Mouse (Mus musculus) MEL (cell line): Measurements from ENCODE around the gene Dcakd. TPM values are rescaled to one million over a fixed set of nuclear protein-coding genes. Genes with fewer than 3 reads are reported as not detected.

ENCODE experiments used
- DNase-seq: peaks from one replicate; pipeline ENCODE4 v3.0.0; 2011; ENCODE audit warnings: low read depth, low spot score
- H3K27ac ChIP-seq: 2 replicates; pipeline ENCODE4 v1.5.1; 2012; ENCODE audit warnings: low read depth, mild to moderate bottlenecking, control low read depth, low read length, moderate library complexity; ENCODE audit not compliant: control insufficient read depth
- H3K27me3 ChIP-seq, 2 experiments: fragments of 150-350 bp in 1 of 2; sonication (generic) in 1 of 2; 2 replicates each; pipeline ENCODE4 v1.6.1; 2012; ENCODE audit warnings: low read length in 2 of 2, mild to moderate bottlenecking in 2 of 2, improper control_type of control experiment in 1 of 2, moderate library complexity in 1 of 2; ENCODE audit not compliant: insufficient read depth in 2 of 2, control insufficient read depth in 1 of 2
- H3K36me3 ChIP-seq, 2 experiments: 2 replicates each; pipeline ENCODE4 v1.6.1; 2012 to 2014; ENCODE audit warnings: low read length in 2 of 2, improper control_type of control experiment in 1 of 2, inconsistent platforms in 1 of 2, mild to moderate bottlenecking in 1 of 2; ENCODE audit not compliant: insufficient read depth in 2 of 2, control insufficient read depth in 1 of 2
- H3K4me1 ChIP-seq, 2 experiments: fragments of 150-350 bp in 1 of 2; sonication (generic) in 1 of 2; 2 replicates each; pipeline ENCODE4 v1.6.1; 2012; ENCODE audit warnings: low read length in 2 of 2, improper control_type of control experiment in 1 of 2, mild to moderate bottlenecking in 1 of 2; ENCODE audit not compliant: insufficient read depth in 2 of 2, control insufficient read depth in 1 of 2
- H3K4me3 ChIP-seq, 2 experiments: fragments of 150-350 bp in 1 of 2; sonication (generic) in 1 of 2; 2 replicates each; pipeline ENCODE4 v1.5.1; 2012; ENCODE audit warnings: low read depth in 2 of 2, low read length in 2 of 2, mild to moderate bottlenecking in 2 of 2, moderate library complexity in 2 of 2, control low read depth in 1 of 2, improper control_type of control experiment in 1 of 2; ENCODE audit not compliant: control insufficient read depth in 1 of 2, insufficient read depth in 1 of 2
- H3K79me2 ChIP-seq: 2 replicates; pipeline ENCODE4 v1.6.1; 2012; ENCODE audit warnings: mild to moderate bottlenecking, low read length, moderate library complexity; ENCODE audit not compliant: control insufficient read depth, poor library complexity, insufficient read depth
- H3K9ac ChIP-seq: 2 replicates; pipeline ENCODE4 v1.6.1; 2012; ENCODE audit warnings: low read depth, mild to moderate bottlenecking, control low read depth, low read length, moderate library complexity; ENCODE audit not compliant: control insufficient read depth, poor library complexity, severe bottlenecking
- H3K9me3 ChIP-seq: fragments of 150-350 bp; sonication (generic); replicated peaks from 2 replicates; pipeline ENCODE4 v1.6.1; 2012; ENCODE audit warnings: mild to moderate bottlenecking, low read length, improper control_type of control experiment, moderate library complexity; ENCODE audit not compliant: insufficient read depth
- CHD2 ChIP-seq: IDR thresholded peaks from 2 replicates; pipeline ENCODE4 v1.6.1; 2011; ENCODE audit warnings: low read length, improper control_type of control experiment
- CTCF ChIP-seq, 3 experiments: IDR thresholded peaks in 2 of 3; conservative IDR thresholded peaks in 1 of 3; 2 replicates each; pipeline ENCODE4 v1.5.1; 2011 to 2012; ENCODE audit warnings: low read length in 3 of 3, low read depth in 2 of 3, mild to moderate bottlenecking in 2 of 3, improper control_type of control experiment in 1 of 3, inconsistent platforms in 1 of 3, mixed read lengths in 1 of 3, moderate library complexity in 1 of 3; ENCODE audit not compliant: control insufficient read depth in 1 of 3, insufficient read depth in 1 of 3, poor library complexity in 1 of 3, severe bottlenecking in 1 of 3
- ELF1 ChIP-seq: IDR thresholded peaks from 2 replicates; pipeline ENCODE4 v1.6.1; 2014; ENCODE audit warnings: low read depth, mild to moderate bottlenecking, inconsistent platforms, low read length, improper control_type of control experiment, moderate library complexity
- JUND ChIP-seq: IDR thresholded peaks from 2 replicates; pipeline ENCODE4 v1.6.1; 2011; ENCODE audit warnings: low read depth, mild to moderate bottlenecking, improper control_type of control experiment, low read length
- KAT2A ChIP-seq: conservative IDR thresholded peaks from 2 replicates; pipeline ENCODE4 v1.6.1; 2012; ENCODE audit warnings: low read depth, low read length, improper control_type of control experiment, inconsistent platforms
- MEF2A ChIP-seq: IDR thresholded peaks from 2 replicates; pipeline ENCODE4 v1.6.1; 2014; ENCODE audit warnings: low read depth, mild to moderate bottlenecking, inconsistent platforms, low read length, improper control_type of control experiment; ENCODE audit not compliant: poor library complexity, insufficient replicate concordance, severe bottlenecking; ENCODE audit errors: extremely low read depth
- MXI1 ChIP-seq: IDR thresholded peaks from 2 replicates; pipeline ENCODE4 v1.6.1; 2011; ENCODE audit warnings: mild to moderate bottlenecking, low read depth, low read length, improper control_type of control experiment
- MYB ChIP-seq: IDR thresholded peaks from 2 replicates; pipeline ENCODE4 v1.6.1; 2011; ENCODE audit warnings: mild to moderate bottlenecking, low read depth, low read length, improper control_type of control experiment
- MYC ChIP-seq: IDR thresholded peaks from 2 replicates; pipeline ENCODE4 v1.6.1; 2011; ENCODE audit warnings: low read depth, mild to moderate bottlenecking, low read length, improper control_type of control experiment, moderate library complexity
- POLR2A ChIP-seq, 2 experiments: IDR thresholded peaks; 2 replicates each; pipeline ENCODE4 v1.6.1; 2011 to 2012; ENCODE audit warnings: low read length in 2 of 2, mild to moderate bottlenecking in 2 of 2, control low read depth in 1 of 2, improper control_type of control experiment in 1 of 2, low read depth in 1 of 2, moderate library complexity in 1 of 2; ENCODE audit not compliant: control insufficient read depth in 1 of 2, insufficient read depth in 1 of 2, poor library complexity in 1 of 2
- POLR2AphosphoS2 ChIP-seq: IDR thresholded peaks from 2 replicates; pipeline ENCODE4 v1.6.1; 2011; ENCODE audit warnings: low read length, improper control_type of control experiment
- POLR2AphosphoS5 ChIP-seq: IDR thresholded peaks from 2 replicates; pipeline ENCODE4 v1.6.1; 2012; ENCODE audit warnings: low read depth, borderline replicate concordance, mild to moderate bottlenecking, inconsistent platforms, low read length, moderate library complexity, mixed read lengths
- SIN3A ChIP-seq: IDR thresholded peaks from 2 replicates; pipeline ENCODE4 v1.6.1; 2012; ENCODE audit warnings: low read length, improper control_type of control experiment, inconsistent platforms
- USF1 ChIP-seq: IDR thresholded peaks from 2 replicates; pipeline ENCODE4 v1.6.1; 2014; ENCODE audit warnings: low read depth, mild to moderate bottlenecking, inconsistent platforms, low read length, improper control_type of control experiment, moderate library complexity
- USF2 ChIP-seq, 2 experiments: IDR thresholded peaks; 2 replicates each; pipeline ENCODE4 v1.6.1; 2011 to 2012; ENCODE audit warnings: improper control_type of control experiment in 2 of 2, low read length in 2 of 2, borderline replicate concordance in 1 of 2, inconsistent platforms in 1 of 2, low read depth in 1 of 2, mild to moderate bottlenecking in 1 of 2; ENCODE audit not compliant: insufficient read depth in 1 of 2
- ZKSCAN1 ChIP-seq: IDR thresholded peaks from 2 replicates; pipeline ENCODE4 v1.6.1; 2012; ENCODE audit warnings: low read depth, mild to moderate bottlenecking, inconsistent platforms, low read length, improper control_type of control experiment, moderate library complexity
- ZMIZ1 ChIP-seq: IDR thresholded peaks from 2 replicates; pipeline ENCODE4 v1.6.1; 2012; ENCODE audit warnings: low read depth, mild to moderate bottlenecking, inconsistent platforms, low read length, improper control_type of control experiment, moderate library complexity
- ZNF384 ChIP-seq: IDR thresholded peaks from 2 replicates; pipeline ENCODE4 v1.6.1; 2012; ENCODE audit warnings: low read depth, mild to moderate bottlenecking, inconsistent platforms, low read length, improper control_type of control experiment
- polyA plus RNA-seq, 2 experiments: library from polyadenylated mRNA; stranded (reverse) in 1 of 2; unstranded in 1 of 2; fragments of >175 nt in 1 of 2; fragments of >200 nt in 1 of 2; gene quantifications; 2 replicates each; pipeline versions ENCODE4 v1.2.1 to v1.2.4; 2012; ENCODE audit warnings: low replicate concordance in 2 of 2, low read depth in 1 of 2; ENCODE audit not compliant: insufficient read length in 2 of 2, insufficient read depth in 1 of 2, missing spikeins in 1 of 2
- total RNA-seq: library from RNA; depleted of rRNA; stranded (reverse); fragments of 300-350 nt; gene quantifications from 2 replicates; pipeline ENCODE4 v1.2.3, GENCODE M21; 2012

Dcakd gene
- total and polyA plus RNA-seq, 3 experiments, result 15.6 to 112 (median 82.3) TPM

GRCm38 (mm10) chr11:102991681-102992080 is 36.5 kb downstream of the Dcakd start:
- Histone ChIP-seq H3K9ac (no peak overlapping the region), H3K36me3 (peaks cover 0 to 2% of the 10 kb centered on the region in 2 experiments; a peak in 1 of 4 replicates), H3K9me3 (no peaks in the 10 kb centered on the region), H3K27me3 (peaks cover 8 to 9% of the 10 kb centered on the region in 2 experiments), H3K79me2 (no peaks in the 10 kb centered on the region), H3K4me3 (no peak overlapping the region), H3K27ac (no peak overlapping the region), H3K4me1 (no peaks in the 10 kb centered on the region)
- TF ChIP-seq MXI1, result no peak
- TF ChIP-seq ZNF384, result no peak
- no peak for TF ChIP-seq USF1
- no peak for TF ChIP-seq MYB
- TF ChIP-seq ELF1, result no peak
- TF ChIP-seq USF2 (IDR thresholded peaks at IDR 0.05; ENCODE audit: borderline replicate concordance in 1 of 2, insufficient read depth in 1 of 2, low read depth in 1 of 2, low read length in 2 of 2), result no peak
- TF ChIP-seq CTCF (IDR thresholded peaks at IDR 0.05 in 2 of 3, conservative IDR thresholded peaks at IDR 0.05 in 1 of 3; ENCODE audit: control insufficient read depth in 1 of 3, insufficient read depth in 1 of 3, low read depth in 2 of 3, low read length in 3 of 3, poor library complexity in 1 of 3, severe bottlenecking in 1 of 3), result no peak
- no peak for DNase-seq

- TF ChIP-seq USF1 (no peak), MXI1 (no peak), ELF1 (no peak), SIN3A (no peak), ZKSCAN1 (no peak), MEF2A (no peak), POLR2AphosphoS2 (no peak), MYB (no peak), CHD2 (no peak), USF2 (IDR thresholded peaks at IDR 0.05; ENCODE audit: borderline replicate concordance in 1 of 2, insufficient read depth in 1 of 2, low read depth in 1 of 2, low read length in 2 of 2) (no peak), JUND (no peak), POLR2A (IDR thresholded peaks at IDR 0.05; ENCODE audit: control insufficient read depth in 1 of 2, insufficient read depth in 1 of 2, low read depth in 1 of 2, low read length in 2 of 2, poor library complexity in 1 of 2) (no peak), MYC (no peak), POLR2AphosphoS5 (no peak), KAT2A (no peak), ZMIZ1 (no peak)
- TF ChIP-seq, all 39 proteins: peak for 0
These were observed 37.9 kb downstream of the Dcakd start for GRCm38 (mm10) chr11:102990152-102990663.

More at GRCm38 (mm10) chr11:102990152-102990663, 37.9 kb downstream of the Dcakd start:
- no peak for DNase-seq
- Histone ChIP-seq H3K27me3 (peaks cover 9 to 16% of the 10 kb centered on the region in 2 experiments), H3K9ac (no peak overlapping the region), H3K79me2 (no peaks in the 10 kb centered on the region), H3K36me3 (no peaks in the 10 kb centered on the region), H3K9me3 (no peaks in the 10 kb centered on the region), H3K4me1 (no peaks in the 10 kb centered on the region), H3K4me3 (no peak overlapping the region), H3K27ac (no peak overlapping the region)
